Mouse (Mus musculus) lung, postnatal 10 days (tissue): Measurements from ENCODE around the gene Trafd1.
A peak's percentile ranks its signal among the peaks of the same experiment; 100 is the strongest.

Experiments
- DNase-seq: peaks from one replicate; pipeline ENCODE4 v3.0.0; 2021

Gene Trafd1

DNA sequence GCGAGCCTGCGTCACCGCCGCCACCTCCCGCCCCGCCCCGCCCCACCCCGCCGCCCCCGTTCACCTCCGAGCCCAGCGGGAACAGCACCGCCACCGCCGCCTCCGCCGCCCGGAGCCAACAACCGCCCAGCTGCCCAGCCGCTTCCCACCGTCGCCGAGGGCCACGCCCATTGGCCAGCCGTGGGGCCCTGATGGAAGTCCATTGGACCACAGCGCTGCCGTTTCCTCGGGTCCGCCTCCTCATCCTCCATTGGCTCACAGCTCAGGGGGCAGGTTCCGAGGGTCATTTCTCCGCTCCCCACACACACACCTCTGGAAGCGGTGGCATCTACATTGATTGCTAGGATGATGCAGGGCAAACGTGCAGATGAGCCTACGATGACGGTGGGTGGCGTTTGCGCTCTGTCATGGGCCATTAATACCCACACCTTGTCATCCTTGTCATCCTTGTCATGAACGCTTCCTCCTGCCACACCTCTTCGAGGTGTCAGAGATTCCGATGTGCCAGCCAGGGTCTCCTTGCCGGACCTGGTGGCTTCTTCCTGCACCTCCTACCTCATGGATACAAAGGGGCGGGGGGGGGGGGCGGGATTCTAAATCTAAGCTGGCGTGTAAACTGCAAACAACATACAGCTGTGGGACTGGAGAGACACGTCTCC lies at the start of gene Trafd1:
Gene Trafd1 (minus strand): TSS at position 172 of the 659 bp plus-strand sequence.
- DNase-seq: peak; percentile 98

DNA sequence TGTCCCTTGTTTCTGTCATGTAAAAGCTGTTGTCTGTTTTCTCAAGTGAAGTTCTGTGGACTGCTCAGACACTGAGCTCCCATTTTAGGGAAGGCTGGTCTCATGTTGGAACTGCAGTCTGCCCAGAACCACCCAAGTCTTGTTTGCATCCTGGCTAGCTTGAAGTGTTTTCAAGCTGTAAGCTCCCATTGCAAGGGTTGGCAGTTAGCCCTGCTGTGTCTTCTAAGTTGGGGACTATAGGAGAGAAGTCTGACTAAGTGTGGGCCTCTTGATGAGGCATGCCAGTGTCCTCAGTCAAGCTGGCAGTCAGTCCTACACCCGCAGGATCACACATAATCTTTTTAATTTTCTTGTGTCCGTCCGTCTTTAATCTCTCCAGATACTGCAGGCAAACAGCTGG lies 43.5 kb upstream of the Trafd1 start:
- DNase-seq: no peak

DNA sequence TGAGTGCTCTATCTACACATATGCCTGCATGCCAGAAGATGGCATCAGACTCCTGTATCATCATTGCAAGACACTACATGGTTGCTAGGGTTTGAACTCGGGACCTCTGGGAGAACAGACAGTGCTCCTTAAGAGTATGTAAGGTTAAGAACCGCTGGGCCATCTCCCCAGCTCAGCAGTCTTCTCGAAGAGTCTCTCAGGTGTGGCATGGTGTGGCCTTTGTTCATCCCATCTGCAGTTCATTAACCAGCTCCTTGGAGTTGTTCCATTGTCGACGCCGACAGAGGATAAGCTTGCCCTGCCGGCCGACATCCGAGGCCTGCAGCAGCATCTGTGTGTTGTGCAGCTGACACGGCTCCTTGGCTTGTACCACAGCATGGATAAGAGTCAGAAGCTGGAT lies 37.9 kb upstream of the Trafd1 start:
- no peak for DNase-seq

DNA sequence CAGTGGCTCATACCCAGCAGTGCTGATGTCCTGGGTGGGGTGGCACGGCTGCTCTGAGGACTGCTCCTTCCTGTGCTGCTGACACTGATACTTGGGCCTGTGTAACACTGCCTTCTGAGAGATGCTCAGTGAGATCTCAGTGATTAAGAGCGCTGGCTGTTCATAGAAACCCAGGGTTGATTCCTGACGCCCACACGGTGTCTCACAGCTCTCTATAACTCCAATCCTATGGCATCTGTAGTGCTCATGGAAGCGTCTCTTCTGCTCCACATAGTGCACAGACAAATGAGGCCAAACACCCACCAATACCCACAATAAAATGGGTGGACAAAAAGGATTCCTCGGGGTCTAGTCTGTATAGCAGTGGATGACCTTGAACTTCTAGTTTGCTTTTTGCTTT lies 37.4 kb upstream of the Trafd1 start:
- no peak for DNase-seq

DNA sequence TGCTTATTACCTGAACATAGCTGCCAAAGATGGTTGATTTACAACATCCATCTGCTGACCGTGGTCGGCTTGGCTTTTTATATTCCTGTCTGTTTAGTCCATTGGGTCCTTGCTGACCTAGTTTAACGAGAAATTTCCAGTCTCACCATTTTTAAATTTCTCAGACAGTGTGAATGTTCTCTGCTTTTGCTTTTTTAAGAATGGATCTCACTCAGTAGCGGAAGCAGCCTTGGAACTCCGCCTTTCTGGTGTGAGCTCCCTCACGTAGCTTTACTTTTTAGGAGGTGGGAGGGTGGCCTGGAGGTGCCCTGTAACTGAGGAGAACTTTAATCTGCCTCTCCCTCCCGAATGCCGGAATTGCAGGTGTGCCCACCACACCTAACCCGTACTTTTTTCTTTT lies 35.3 kb upstream of the Trafd1 start:
- DNase-seq: no peak

DNA sequence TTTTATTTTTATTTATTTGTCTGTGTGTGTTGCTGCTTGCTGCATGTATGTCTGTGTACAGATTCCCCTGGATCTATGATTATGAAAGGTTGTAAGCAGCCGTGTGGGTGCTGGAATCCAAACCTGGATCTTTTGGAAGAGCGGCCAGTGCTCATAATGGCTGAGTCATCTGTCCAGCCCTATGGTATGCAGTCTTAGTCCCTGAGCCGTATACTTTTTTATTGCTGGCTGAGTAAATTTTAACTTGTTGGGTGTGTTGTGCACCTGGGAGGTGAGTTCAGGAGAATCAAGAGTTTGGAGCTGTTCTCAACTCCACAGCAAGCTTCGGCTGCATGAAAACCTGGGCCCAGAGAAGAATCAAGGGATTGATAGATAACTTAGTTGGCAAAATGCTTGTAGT lies 25.5 kb upstream of the Trafd1 start:
- DNase-seq: no peak

DNA sequence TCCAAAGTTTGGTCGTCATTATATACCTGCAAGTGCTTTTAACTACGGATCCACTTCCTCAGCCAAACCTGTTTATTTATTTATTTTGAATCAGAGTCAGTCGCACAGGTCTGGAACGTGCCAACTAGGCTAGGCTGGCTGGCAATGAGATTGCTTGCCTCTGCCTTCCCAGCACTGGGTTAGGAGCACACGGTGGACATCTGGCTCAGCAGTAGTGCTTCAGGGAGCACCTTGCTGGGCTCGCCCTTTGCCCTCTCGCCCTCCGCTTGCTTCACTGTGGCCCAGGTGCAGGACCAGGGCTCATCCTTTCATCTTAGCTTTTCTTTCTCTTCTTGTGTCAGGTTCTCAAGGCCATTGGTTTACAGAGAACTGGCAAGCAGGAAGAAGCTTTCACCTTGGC lies 22.4 kb upstream of the Trafd1 start:
- no peak for DNase-seq

DNA sequence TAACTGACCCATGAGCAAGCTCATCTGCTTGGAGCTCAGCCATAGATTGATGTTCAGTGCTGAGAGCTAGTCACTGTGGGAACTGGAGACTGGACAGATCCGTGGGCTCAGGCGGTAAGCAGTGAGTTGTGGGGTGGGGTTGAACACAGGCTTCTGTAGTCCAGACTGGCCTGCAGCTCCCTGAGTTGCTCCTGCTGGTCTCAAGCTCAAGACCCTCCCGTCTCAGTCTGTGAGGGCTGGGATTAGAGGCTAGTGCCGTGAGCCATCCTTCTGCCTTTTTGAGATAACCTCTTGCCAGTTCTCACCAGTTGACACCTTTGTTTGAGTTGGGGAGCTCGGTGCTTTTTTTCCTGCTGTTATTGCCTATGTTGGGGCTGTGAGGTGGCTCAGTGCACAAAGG lies 15.4 kb upstream of the Trafd1 start:
- DNase-seq: no peak

DNA sequence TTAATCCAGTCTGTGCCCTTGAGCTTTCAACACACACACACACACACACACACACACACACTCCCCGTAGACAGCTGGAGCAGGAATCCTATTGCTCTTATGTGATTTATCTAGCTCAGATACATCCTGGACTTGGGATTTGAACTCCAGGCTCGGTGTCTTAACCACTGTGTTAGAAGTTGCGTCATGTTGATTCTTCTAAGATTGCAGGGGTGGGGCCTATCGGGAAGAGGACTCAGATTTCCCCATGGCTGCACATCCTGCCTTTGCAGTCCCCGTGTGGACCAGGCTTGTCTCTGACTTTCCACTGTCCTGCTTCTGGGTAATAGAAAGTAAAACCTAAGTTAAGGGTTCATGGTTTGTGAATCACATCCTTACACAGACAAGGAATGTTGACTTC lies 14.6 kb upstream of the Trafd1 start:
- no peak for DNase-seq

DNA sequence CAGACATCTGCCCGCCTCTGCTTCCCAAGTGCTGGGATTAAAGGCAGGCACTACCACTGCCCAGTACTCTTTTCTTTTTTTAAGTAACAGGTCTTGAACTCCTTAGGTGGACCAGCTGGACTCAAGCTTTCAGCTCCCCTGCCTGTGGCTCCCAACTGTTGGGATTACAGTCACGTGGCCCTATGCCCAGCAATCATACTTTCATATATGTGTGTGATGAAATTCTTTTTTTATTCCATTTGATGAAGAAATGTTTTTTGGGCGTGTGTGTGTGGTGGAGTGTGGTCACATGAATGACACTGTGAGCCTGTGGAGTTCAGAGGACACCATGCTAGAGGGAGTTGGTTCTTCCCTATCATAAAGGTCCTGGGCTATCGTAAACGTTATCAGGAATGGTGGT lies 14.1 kb upstream of the Trafd1 start:
- DNase-seq: no peak

DNA sequence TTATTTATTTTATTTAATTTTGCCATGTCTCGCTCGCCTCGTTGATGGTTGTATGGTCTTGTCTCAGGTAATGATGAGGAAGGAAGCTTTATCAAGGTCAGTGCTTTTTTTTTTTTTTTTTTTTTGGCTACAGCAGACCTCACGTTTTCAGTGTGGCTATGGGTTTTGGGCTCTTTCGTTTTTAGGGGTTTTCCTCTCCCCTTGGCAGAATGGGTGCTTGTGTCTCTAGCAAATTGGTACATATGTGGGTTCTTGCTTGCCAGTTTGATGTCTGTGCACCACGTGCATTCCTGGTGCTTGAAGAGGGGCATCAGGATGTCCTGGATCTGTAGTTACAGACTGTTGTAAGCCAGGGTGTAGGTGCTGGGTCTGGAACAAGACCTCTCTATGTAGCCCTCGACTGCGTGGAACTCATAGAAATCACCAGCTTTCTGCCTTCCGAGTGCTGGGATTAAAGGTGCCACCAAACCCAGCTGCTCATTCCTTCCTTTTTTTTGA lies 13.6 kb upstream of the Trafd1 start:
- no peak for DNase-seq

DNA sequence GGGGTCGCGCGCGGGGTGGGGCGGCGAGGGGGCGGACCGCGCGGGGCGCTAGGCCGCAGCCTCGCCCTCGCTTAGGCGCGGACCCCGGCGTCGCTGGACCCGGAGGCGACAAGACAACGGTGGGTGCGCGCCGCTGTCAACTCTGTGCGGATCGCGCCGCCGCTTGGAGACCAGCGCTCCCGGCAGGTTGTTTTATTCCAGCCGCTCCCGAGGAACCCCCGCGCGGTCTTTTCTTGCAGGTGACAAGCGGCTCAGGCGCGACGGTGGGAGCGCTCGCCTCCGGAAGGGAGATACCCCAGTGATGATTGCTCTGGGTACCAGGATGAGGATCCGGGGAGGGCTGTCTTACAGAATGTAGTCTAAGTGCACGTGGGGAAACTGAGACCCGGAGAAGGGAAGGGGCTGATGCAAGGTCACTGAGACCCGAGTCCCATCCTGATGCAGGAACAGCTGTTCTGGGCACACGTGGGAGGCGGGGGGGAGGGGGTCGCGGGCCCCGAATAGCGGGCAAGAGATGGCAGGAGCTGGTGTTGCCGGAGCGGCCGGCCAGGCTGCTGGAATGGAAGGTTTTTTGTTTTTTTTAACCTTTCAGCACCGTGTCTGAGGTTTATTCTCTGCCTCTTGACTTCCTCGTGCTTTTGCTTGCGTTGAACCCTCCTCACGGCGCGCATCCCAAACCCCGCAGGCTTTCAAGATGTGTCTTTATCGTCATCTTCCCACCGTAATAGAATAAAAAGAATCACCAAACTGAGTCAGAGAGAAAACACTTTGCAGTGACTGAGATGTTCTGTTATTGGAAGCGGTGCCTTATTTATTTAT lies 12.9 kb upstream of the Trafd1 start:
- DNase-seq: no peak

DNA sequence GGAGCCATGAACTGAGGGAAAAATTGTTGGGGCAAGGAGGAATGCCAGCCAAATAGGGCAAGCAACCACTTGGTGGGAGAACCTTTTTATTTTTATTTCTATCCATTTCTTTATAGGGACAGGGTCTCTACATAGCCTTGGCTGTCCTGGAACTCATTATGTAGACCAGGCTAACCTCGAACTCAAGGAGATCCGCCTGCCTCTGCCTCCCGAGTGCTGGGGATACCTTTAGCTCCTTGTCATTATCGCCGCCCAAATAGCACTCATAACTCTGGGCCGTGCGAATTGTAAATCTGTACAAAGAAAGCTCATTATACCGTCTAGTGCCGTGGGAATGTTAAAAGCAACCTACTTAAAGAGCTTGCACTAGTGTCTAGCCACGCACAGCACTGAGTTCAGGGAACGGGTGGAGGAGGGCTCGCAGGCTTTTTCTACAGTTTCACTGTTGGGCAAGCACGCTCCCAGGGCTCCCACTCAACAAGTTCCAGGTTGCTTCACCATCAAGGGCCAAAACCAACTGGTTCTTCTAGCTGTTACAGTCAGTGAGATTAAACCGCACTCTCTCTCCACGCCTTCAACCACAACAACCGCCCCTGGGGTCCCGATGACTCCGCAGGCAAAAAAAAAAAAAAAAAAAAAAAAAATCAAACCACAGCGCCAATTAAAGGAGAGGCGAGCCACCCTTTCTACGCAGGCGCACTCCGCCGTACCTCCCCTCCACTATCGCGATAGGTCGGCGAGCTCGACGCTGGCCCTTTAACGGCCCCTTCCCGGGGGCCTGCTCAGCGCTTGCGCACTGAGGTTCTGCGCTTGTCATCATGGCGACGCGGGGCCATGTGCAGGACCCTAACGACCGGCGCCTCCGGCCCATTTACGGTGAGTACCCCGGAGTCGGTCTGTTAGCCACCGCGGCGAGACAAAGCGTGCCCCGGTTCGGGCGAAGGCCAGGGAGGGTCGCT lies 12.0 kb upstream of the Trafd1 start, which contains the start of gene Naa25:
Gene Naa25 (plus strand): TSS at position 750 of the 959 bp plus-strand sequence.
- peak; percentile 98 for DNase-seq

DNA sequence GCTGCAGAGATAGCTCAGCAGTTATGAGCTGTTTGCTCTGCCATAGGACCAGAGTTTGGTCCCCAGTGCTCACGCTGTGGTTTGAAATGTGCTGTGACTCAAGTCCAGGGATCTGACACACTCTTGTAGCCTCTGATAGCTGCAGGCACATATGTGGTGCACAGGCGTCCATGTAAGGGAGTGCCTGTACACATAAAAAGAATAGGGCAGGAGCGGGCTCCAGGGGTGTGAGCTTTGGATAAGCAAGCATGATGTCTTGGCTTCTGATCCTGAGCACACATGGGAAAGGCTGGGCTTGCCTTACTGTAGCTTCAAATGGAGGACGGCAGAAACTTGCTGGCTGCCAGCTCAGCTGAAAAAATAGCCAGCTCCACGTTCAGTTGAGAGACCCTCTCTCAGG lies 10.2 kb upstream of the Trafd1 start:
- no peak for DNase-seq

DNA sequence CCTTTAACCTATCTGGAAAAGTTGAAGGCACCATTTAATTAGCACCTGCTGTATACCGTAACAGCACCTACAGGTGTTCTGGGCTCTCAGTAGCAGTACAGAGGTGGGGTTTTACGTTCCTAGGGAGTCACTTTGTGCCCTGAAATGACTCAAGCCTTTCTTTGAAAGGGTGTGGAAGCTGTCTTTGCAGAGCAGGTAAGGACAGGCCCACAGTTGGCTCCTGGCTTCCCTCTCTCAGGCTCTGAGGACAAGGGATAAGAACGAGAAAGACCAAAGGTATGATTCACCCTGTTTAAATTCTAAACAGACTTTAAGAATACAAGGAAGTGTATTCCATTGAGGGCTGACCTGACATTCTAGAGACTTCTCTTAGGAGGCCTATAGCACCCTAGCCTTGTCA lies 8.0 kb upstream of the Trafd1 start:
- DNase-seq: no peak

DNA sequence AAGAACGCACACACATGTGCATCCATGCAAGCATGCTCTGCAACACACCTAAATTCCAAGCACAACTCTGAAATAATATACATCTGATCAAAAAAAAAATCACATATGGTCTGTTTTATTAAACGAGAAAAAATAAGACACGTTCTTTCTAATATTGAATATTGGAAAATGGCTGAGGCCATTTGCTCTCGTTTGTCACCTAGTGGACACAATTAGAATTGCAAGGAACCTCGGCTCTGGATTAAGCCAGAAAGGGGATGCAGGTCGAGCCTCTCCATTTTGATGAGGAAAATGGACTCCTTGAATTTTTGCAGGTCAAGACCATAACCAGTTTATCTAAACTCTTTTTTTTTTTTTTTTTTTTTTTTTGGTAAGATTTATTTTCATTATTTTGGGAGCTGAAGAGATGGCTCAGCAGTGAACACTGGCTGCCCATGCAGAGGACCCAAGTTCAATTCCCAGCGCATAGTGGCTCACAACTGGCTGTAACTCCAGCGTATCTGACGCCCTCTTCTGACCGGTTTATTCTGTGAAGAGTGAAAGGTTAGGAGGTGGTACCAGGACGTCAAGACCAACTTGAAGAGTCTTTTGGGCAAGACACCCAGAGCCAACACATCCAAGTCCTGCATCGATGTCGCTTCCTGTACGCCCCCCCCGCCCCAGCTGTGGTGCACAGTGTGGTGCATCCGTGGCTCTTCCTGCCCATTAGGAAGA lies 7.4 kb upstream of the Trafd1 start:
- DNase-seq: peak; percentile 73

DNA sequence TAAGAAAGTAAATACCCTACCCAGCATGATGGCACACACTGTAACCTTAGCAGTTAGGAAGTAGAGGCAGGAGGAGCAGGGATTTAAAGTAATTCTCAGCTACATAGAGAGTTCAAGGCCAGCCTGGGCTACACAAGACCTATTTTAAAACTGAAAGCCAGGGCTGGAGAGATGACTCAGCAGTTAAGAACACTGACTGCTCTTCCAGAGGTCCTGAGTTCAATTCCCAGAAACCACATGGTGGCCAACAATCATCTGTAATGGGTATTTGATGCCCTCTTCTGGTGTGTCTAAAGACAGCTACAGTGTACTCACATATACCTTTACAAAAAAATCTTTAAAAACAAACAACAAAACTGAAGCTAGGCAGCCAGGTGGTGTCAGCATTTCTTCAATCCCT lies 4.3 kb upstream of the Trafd1 start:
- no peak for DNase-seq

DNA sequence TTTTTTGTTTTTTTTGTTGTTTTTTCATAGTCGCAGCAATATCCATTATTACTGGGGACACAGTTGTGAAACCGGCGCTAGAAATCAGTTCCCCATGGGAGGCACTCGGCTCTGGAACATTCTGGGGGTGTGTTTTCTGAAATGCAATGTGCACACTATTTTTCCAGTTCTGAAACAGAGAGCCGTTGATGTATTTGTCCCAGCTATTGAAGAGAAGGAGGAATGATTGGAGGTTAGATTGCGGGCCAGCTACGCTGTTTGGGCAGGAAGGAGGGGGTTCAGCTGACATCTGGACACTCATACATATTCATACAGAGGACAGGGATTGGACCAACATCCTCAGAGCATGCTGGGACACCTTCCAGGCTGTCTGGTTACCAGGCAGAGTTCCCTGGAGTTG lies 3.7 kb upstream of the Trafd1 start:
- DNase-seq: no peak

DNA sequence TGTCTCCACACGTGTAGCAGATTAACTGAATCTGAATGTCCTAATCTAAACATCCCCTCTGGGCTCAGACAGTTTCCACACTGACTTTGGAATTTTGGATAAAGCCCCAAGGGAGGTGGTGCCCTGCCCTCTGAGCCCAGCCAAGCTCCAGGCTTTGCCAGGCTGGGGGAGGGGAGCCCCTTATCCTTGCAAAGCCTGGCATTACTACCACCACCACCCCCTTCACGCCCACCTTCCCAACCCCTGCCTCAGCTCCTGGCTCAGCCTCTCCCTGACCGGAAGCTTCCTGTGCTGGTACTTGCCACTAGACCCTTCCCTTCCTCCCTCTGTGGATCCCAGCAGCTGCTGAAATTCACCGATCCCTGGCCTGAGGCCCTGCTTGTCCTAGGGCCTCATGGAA lies 1.7 kb upstream of the Trafd1 start:
- peak; percentile 74 for DNase-seq

DNA sequence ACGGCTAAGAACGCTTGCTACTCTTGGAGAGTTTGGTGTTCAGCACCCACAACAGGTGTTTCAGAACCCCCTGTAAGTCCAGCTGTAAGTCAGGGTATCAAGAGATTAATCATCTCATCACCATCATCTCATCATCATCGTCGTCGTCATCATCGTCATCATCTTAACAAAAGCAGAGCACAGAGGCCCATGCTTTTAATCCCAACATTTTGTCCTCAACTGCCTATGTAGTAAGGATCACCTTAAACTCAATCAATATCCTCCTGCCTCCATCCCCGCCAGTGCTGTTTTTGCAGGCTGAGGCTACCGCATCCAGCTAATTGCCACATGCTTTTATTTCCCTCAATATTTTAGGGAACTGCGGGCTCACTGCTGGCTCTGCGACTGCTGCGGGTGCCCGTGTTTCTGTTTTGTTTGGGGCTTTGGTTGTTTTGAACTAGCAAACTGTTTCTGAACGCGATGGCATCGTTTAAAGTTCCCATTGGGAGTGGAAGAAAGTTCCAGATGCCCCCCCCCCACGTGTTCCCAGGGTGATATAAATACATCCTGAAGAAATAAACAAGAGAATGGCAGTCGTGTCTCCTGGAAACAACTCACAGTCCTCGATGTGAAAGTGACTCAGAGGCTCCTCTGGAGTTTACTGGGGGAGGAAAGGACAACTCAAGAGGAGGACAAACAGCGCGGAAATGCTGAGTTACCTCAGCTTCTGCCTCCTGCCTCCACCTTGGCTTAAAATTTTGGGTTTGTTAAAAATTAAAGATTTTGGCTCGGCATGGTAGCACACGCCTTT lies 883 bp upstream of the Trafd1 start:
- peak; percentile 54 for DNase-seq

DNA sequence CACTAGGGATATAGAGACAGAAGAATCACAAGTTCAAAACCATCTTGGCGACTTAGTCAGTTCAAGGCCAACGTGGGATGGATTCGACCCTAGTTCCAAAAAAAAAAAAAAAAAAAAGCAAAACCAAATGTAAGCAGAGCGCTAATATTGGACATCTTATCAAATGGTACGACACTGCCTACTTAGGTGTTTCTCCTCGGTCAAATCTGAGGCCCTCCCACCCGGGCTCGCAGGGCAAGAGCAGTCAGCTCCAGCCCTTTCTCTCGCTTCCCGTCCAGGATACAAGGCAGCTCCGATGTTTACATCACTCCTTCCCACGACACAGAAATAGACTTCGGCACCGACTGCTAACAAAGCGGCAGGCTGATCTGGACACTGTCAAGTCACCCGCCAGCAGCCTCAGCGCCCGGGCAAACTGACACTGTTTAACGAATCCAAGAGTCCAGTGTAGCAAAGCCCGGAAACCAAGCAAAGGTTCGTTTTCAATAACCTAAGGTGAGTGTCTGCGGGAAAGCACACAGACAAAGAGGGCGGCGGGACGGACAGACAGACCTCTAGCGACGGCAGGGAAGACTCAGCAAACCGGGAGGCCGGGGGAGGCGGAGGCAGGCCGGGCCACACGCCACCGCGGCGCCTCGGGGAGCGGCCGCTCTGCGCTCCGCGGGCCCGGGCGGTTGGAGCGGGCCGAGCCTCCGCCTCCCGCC lies 523 bp downstream of the Trafd1 start:
- peak; percentile 71 for DNase-seq
